Mouse (Mus musculus): ENCODE measurements around the gene Prg2.

The Prg2 gene

DNA sequence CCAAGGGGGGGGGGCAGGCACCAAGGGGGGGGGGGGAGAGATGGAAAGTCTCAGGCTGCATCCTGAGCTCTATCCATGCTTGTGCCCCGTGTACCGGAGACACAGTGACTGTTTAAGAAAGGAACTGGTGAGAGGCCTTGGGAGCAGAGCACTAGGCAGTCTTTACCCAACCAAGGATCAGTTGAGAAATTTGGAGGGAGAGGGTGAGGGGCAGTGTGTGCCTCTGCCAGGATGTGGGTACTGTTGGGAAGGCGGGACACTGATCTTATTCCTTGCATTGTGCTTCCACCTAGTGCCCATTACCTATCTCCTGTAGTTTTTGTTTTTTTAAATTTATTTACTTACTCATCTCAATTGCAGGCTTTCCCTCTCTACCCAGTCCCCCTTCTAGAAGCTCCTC lies 45.9 kb downstream of the Prg2 start:
- no peak for DNase-seq (ENCODE audit: extremely low spot score, low read depth, low spot score)

DNA sequence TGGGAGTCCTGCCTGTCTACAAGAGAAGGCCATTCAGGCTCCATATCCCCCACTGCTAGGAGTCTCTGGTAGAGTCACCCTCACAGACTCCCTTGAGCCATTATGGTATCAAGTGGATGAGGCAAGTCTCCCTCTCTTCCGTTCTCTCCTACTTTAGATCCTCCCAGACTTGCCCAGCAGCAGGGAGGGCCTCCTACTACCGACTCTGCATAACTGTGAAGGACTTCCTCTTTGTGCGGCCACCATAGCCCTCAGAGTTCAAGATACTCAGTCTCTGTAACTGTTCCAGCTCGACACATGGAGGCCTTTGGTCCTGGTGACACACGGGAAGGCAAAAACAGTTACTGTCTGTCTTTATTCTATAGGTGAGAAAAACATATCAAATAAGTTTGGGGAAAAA lies 47.0 kb downstream of the Prg2 start:
- DNase-seq (ENCODE audit: extremely low spot score, low read depth, low spot score): no peak

DNA sequence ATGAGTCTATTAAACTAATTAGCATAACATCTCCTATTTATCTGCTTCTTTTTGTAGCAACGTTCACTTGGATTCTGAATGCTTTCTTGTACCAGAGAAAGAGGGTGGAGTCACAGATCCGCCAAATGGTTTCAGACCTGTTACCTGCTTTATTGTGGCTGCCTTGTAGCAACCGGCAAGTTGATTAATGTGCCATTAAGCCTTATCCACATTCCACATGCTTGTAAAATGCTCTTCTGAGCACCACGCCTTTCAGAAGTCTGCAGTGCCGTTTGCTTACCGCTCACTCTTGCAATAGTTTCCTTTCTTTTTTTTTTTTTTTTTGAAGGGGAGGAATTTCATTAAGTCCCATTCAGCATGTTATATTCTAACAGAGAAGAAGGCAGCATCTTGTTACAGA lies 49.6 kb downstream of the Prg2 start:
- DNase-seq (ENCODE audit: extremely low spot score, low read depth, low spot score): no peak

DNA sequence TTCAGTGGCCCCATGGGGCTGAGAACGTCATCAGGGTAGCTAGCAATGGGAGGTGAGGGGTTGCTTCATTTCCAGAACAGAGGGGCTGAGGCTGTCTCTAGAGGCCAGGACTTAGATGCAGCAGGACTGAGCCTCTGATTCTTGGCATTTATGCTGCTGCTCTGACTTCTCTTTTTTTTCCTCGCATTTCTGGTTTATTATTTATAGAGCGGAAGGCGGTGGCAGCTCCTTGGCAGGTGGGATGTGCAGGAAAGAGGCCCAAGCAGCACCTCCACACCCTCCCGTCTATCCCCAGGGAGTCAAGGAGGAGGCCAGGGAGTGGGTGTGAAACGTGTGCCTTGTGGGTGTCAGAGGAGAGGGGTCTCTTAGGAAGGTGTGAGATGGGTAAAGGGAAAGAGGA lies 50.7 kb downstream of the Prg2 start:
- DNase-seq (ENCODE audit: extremely low spot score, low read depth, low spot score): no peak

DNA sequence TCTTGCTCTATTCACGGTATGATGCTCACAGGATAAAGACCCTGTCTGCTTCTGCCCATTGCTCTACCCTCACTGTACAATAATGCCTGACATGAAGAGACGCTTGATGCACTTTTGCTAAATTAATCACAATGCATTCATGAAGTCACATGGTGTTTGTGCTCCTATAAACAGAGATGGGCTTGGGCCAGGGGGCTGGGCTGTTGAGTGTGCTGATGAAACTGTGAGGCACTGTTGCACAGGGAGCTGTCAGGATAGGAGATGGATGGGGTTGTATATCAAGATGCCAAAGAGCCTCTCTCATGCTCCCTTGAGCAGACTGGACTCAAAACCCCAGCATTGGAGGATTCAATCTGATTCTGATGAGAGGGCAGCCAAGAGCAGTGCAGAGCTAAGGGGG lies 52.9 kb downstream of the Prg2 start:
- no peak for DNase-seq (ENCODE audit: extremely low spot score, low read depth, low spot score)

Measured in hindlimb bud, embryonic 11.5 days (tissue).